Mouse (Mus musculus): ENCODE data around the gene Gm20388. TPM values are rescaled to one million over a fixed set of nuclear protein-coding genes. Genes with fewer than 3 reads are reported as not detected.
A peak's percentile ranks its signal among the peaks of the same experiment; 100 is the strongest.

Gm20388 gene
- total RNA-seq, 2 experiments from 2014 or later = 8.8 TPM

DNA sequence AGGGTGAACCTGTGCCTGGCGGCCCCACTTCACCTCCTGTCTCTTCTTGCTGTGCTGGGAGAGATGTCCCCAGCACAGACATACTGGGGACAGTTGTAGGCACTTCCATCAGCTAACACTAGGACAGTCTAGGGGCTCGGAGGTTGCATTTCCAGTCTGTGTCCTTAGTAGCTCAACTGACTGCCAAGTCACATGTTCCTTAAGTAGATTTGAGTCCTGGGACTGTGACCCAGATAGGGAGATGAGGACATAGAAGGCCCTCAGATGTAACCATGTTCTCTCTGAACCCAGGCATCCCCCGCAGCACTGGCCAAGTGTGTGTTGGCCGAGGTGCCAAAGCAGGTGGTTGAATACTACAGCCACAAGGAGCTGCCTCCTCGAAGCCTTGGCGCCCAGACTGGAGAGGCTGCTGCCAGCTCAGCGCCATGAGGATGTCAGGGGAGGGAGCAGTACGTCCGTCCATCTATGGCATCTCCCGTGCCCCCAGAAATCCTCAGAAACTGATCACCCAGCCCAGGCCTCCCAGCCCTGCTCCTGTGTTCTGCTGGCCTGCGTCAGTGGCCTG is 3223.6 kb downstream of the Gm20388 start:
- no peak for DNase-seq (ENCODE audit: extremely low spot score in 1 of 2, low spot score in 1 of 2)

DNA sequence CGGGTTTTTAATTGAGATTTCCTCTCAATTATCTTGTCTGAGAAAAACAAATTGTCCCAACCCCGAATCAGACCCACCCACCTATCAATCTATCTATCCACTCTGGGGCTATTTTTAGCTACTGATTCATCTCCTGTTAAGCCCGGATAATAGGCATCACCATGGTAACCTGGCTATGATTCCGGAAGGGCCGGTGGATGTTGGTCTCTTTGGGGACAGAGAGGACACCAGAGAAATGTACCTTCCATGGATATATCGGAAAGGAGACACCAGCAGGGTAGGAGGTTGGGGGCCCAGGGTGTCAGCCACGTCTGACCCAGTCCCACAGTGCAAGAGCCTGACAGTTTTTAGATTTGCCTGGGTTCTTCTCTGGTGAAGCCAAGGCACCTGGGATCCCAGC is 3224.8 kb downstream of the Gm20388 start:
- DNase-seq (ENCODE audit: extremely low spot score in 1 of 2, low spot score in 1 of 2) = no peak

DNA sequence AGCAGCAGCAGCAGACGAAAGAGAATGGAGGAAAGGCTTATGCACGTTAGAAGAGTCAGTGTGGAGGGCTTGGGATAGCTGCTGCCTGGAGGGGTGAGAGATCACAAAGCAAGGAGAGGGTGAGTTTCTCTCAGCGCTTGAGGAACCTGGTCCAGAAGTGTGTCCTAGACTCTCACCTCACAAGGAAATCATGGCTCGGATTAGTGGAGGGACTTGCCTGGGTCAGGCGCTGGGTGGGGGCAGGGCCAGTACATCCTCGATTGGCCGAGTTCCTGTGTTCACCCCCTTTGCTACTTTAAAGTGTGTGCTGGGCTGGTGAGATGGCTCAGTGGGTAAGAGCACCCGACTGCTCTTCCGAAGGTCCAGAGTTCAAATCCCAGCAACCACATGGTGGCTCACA is 3225.2 kb downstream of the Gm20388 start:
- no peak for DNase-seq (ENCODE audit: extremely low spot score in 1 of 2, low spot score in 1 of 2)

DNA sequence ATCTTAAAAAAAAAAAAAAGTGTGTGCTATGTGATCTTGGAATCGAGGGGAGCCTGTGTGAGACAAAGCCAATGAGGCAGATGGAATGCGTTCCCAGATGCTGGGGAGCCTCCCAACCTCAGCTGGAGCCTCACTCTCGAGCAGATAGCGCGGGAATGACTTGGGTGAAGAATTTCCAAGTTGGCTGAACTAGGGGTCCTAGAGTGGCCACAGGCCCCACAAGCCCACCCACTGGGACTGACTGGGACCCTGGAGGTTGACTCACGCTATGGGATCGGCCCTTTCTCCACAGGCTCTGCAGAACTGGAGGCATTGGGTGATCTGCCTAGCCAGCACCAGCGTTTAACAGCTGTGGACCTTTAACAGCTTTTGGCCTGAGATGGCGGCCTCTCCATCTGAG is 3225.6 kb downstream of the Gm20388 start:
- no peak for DNase-seq (ENCODE audit: extremely low spot score in 1 of 2, low spot score in 1 of 2)

DNA sequence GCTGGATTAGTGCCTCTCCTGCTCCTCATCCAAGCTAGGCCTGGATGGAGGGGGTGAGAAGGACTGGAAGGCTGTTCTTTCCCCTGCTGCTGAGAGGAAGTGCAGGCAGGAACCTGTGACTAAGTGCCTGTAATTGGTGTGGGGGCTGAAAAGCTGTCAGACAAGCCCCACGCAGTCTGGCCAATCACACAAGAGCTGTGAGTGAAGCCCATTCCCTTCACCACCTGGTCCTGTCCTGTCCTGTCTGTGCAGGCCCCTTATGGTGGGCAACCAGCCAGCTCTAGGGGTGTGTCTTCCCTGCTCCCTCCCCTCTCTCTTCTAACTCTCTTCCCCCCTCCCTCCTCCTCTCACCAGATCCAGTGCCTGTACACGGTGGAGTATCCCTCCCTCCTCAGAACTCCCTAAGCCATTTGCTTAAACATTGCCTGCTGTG is 3227.0 kb downstream of the Gm20388 start:
- peak in 1 of 2 experiments; percentile 50 for DNase-seq (ENCODE audit: extremely low spot score in 1 of 2, low spot score in 1 of 2)

DNA sequence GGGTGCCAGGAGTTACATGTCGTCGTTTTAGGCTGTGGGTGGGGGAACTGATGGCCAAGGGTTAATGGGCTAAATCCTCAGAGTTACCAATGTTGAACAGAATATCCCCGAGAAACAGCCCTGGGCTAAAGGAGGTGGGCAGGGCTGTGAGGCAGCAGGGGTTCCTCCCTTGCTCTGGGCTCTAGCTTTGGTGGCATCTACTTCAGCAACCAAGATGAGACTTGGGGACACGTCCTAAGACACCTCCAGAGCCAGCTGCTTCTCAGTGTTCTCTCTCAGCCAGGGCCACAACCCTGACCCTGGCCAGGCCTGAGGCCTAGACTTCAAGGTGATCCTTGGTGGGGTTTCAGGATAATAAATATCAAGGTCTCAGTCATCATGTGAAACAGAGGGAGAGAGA is 3228.1 kb downstream of the Gm20388 start:
- no peak for DNase-seq (ENCODE audit: extremely low spot score in 1 of 2, low spot score in 1 of 2)

DNA sequence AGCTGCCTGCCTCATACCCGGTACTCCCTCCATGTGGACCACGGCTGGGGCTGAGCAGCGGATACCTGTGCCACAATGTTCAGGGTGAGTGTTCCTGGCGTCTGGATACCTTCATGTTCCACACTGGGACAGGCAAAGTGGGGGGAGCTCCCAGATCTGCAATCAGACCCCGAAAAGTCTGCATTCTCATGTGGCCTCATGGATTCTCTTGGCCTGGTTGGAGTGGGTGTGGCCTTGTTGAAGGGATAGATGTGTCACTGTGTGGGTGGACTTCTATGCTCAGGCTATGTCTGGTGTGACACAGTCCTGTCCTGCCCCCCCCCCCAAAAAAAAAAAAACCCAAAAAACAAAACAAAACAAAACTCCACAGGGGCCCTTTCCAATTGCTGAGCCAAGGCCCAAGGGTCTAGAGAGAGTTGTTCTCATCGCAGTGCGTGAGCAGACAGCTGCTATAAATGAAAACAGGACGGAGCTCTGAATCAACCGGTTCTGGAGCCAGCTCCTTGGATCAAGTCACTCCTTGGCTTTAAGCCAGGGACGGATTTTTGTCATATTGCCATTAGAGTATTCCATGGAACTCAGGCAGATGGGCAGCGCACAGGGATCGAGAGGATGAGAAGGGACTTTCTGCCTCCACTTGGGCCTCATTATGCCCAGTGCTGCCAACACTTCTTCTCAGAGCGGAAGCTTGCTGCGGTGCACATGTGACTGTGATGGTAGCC is 3231.3 kb downstream of the Gm20388 start:
- peak in 1 of 2 experiments; percentile 53 for DNase-seq (ENCODE audit: extremely low spot score in 1 of 2, low spot score in 1 of 2)

DNA sequence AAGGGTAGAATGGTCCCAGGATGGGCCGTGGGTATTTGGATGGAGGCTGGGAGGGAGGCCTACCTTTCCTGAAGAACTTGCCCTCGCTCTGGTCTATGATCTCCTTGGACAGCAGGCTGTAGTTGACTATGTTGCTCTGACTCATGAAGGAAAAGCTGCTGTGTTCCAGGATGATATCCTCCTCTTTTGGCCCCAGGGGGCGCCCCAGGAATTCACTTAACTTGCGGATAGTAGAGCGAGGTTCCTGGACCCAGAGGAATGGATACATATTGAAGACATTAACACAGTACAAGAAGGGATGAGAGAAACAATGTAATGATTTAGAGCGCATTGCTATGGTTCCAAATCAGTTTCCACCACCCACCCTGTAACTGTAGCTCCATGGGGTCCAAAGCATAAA is 3234.6 kb downstream of the Gm20388 start:
- DNase-seq (ENCODE audit: extremely low spot score in 1 of 2, low spot score in 1 of 2) = no peak

DNA sequence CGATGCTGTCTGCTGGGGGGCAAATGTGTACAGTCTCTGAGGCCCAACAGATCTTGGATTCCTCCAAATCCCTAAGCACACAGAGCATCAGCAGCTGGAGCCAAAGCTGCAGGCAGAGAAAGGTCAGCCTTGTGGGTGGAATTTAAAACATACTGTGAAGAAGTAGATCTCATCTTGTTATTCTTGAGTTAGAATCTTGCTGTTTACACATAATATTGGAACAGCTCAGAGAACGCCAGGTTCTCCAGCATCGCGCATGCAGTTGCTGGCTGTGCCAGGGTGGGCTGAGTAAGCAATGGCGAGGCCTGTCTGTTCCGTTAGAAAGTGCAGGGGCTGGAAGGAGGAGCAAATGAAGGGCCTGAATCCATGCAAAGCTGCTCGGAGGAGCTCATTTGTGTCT is 3235.7 kb downstream of the Gm20388 start:
- no peak for DNase-seq (ENCODE audit: extremely low spot score in 1 of 2, low spot score in 1 of 2)

DNA sequence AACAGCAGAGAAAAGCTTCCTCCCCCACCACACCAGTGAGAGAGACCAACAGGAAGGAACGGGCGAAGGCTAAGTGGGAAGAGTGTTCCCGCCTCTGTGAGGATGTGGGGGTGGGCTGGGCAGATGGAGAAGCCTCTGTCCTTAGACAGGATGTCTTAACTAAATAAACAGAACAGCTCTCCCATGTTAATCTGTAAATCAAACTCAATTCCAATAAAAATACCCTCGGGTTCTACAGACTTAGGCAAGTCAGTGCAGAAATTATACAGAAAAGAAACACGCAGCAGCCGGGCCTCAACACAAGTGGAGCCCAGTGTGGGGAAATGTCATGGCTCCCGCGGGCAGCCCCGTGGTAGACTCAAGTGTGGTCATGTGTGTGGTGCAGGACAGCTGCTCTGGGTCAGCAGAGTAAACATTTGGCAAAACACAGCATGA is 3240.1 kb downstream of the Gm20388 start:
- DNase-seq (ENCODE audit: extremely low spot score in 1 of 2, low spot score in 1 of 2) = no peak

DNA sequence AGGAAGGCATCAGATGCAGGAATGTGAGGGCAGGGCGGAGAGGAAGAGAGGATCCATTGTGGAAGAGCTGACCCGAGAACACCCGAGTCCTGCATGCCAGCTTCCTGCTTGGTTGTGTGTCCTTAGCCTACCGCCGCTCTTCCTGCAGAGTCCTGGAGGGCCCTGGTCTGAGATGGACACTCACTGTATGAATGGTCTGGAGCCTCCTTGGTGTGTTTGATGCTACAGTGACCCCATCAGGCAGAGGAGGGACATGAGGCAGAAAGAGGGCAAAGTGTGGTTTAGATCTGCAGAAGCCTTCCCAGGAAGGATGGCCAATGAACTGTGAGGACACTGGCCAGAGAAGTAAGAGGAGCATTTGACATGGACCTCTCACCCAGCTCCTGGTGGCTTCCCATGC is 3244.5 kb downstream of the Gm20388 start:
- no peak for DNase-seq (ENCODE audit: extremely low spot score in 1 of 2, low spot score in 1 of 2)

DNA sequence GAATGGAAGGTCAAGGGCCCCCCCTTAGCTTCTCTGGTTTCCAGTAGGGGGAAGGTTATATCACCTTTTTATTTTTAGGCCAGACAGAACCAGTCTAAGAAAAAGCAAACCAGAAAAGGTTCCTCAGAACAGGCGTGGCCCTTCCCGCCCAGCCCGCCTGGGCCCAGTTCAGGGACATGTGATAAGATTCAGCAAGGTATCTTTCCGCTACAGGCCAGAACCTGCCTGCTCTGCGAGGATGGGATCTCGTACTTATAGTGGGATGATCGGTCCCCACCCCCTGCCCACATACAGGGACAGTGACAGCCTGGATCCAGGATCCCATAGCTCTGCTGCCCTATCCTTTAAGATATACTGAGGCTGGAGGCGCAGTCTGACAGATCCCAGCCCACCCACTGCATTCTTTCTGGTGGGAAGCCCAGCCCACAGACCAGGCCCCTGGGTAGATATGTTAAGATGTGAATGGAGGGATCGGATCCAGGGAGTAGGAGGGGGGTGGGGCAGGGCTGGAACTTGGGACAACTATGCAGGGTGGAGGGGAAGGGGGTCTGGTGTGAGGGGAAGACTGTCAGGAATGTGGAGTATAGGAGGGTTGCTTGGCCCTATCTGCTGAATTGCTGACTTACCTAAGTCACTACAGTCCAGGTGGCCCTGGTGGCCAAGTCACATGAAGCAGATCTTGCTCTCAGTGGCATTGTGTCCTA is 3245.6 kb downstream of the Gm20388 start:
- DNase-seq (ENCODE audit: extremely low spot score in 1 of 2, low spot score in 1 of 2) = no peak

DNA sequence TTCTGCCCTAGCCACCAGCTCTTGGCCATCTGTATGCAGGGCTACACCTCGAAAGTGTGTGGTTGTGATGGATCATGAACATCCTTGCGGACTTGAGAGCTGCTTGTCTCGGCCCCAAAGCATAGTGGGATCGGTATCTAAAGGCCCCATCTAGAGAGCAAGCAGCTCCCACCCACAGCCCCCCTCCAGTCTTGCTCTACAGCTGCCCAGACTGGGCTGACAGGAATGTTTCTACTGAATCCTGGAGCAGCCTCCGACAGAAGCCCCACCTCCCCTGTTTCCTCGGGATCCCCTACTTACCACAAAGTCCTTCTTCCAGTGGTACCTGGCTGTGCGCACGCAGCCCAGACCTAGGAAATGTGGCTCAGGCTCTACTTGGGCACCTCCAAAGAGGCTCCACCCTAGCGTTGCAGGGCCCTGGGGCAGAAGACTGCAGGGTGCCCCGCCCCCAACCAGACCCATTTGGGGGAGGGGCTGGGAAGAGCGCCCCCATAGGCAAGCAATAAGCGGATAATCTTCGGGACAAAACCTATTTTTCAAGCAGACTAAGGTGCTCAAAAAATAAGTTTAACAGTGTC is 3247.3 kb downstream of the Gm20388 start, which contains the start of gene Sult5a1:
Sult5a1 (minus strand) TSS at position 428 of the 578 bp plus-strand sequence.
- DNase-seq (ENCODE audit: extremely low spot score in 1 of 2, low spot score in 1 of 2) = no peak

DNA sequence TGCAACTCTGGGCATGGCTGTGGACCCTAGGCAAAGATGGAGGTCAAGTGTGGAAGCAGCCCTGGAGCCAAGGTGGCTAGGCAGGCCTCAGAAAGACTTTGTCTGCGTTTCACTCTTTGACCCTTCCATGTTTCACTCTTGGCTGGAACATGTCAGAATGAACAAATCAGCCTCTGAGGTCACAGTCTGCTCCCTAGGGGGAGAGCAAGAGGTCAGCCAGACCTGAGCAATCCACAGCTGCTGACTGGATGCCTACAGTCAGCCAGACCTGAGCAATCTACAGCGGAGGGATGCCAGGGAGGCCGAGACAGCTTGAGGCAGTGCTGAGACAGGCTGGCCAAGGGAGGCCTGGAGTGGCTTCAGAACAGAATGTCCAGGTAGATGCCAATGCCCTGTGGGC is 3270.8 kb downstream of the Gm20388 start:
- no peak for DNase-seq (ENCODE audit: extremely low spot score in 1 of 2, low spot score in 1 of 2)

DNA sequence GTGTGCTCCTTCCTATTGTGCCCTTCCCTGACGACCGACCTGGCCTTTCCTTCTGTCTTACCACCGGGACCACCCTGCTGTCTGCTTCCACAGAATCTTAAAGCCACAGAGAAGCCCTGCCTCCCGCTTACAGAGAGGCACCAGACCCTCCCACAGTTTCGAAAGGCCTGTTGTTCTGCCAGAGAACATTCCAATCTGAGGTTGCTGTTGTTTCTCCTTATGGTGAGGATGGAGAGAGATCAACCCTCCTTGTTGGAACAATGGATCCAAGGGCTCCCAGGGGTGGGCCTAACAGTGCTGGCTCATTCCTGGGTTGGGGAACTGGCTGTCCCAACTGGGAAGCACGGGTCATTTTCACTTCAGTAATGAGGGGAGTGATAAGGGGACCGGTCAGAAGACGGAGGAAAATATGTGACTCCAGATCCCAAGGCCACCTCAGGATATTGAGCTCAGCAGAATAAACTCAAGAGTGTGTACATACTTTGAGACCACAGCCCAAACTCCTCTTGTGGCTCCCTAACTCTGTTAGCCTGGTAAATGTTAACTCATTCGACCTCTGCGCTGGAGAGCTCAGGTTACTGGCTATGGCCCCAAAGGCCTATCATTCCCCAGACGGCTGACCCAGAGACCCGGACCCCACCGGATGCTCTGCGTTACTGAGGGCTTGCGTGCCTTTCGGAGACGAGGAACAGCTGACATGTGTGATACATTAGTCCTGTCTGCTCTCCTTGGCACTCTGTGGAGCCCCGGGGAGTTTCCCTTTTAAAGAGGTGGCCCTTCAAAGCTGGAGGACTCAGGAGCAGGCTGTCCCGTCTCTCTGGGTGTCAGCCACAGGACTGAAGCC is 3275.1 kb downstream of the Gm20388 start, which contains the start of gene Dpep1:
Dpep1 (plus strand) TSS at position 677 of the 844 bp plus-strand sequence.
- no peak for DNase-seq (ENCODE audit: extremely low spot score in 1 of 2, low spot score in 1 of 2)

DNA sequence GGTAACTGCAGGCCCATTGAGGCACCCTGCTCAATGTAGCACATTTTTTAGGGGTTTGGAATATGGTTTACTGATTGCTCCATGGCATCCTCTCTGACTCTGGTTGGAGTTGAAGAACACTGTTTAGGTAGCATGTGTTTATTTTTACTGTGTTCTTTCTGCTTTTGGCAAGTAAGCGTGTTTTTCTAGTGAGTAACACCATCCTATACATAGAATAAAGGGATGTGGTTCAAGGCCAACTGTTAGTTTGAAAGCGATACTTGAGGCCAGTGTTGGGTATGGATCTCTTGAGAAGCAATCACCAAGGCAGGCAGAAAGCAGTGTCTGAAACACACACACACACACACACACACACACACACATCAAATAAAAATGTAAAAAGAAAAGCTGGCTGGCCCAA is 3277.4 kb downstream of the Gm20388 start:
- no peak for DNase-seq (ENCODE audit: extremely low spot score in 1 of 2, low spot score in 1 of 2)

DNA sequence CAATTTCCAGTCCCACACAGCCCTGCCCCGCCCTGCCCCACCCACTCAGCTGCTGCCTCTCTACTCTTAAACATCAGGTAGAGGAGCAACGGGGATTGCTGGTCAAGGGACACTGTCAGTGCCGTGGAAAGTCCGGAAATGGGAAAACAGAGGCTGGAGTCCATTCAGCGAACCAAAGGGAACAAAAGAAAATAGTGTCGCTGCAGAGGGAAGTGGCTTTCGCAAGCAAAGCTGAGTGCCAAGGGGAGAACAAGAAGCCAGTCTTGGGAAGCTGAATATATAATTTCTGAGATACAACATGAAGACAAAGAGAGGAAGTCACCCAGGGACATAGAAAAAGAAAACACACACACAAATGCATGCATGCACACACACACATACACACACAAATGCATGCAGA is 3278.2 kb downstream of the Gm20388 start:
- no peak for DNase-seq (ENCODE audit: extremely low spot score in 1 of 2, low spot score in 1 of 2)

DNA sequence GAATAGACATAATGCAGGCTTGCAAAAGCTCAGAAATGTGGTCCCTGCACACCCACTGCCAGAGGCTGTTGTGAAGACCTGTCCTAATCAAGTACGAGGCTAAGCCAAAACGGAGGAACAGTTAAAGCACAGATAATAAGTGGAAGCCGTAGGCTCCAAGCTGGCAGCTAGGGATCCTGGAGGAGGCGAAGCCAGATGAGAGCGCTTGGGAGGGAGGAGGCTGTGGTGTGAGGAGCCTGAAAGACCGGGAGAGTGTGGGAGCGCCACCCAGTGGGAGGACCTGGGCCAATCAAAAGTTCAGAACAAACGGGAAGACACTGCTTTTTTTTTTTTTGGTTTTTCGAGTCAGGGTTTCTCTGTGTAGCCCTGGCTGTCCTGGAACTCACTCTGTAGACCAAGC is 3280.0 kb downstream of the Gm20388 start:
- DNase-seq (ENCODE audit: extremely low spot score in 1 of 2, low spot score in 1 of 2) = peak; percentile 59 to 83

DNA sequence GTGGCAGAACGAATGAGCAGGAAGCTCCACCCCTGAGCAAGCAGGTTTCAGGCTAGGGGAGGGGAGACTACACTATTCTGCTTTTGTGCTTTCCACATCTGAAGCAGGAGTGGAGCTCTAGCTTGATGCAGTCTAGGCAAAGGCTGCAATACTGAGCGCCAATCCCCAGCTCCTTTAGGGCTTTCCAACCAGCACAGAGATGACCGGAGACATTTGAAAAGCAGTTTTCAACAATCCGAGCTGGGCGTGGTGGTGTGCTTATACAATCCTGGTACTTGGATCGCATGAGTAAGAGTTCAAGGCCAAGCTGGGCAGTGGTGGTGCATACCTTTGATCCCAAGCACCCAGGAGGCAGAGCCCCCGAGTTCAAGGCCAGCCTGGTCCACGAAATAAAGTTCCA is 3281.3 kb downstream of the Gm20388 start:
- DNase-seq (ENCODE audit: extremely low spot score in 1 of 2, low spot score in 1 of 2) = no peak

DNA sequence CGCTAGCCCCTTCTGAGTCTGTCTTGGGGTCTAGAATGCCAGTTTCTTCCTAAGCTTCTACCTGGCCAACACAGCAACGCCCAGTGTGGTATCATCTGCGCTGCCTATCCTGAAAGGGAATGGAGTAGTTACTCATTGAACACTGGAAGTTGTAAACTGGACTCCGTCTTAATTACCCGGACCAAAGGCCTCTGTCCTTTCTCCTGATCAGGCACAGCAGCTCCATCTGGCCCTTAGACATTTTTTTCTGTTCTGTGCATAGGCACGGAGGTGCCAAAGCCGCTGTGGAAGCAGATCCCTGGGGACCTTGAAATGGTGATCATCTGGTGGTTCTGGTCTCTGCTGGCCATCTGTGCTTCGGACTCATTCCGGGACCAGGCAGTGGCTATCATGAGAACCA is 3283.1 kb downstream of the Gm20388 start:
- DNase-seq (ENCODE audit: extremely low spot score in 1 of 2, low spot score in 1 of 2) = no peak
